Mouse (Mus musculus): ENCODE results near the gene Dynlt1c. TPM values are rescaled to one million over a fixed set of nuclear protein-coding genes. Genes with fewer than 3 reads are reported as not detected.
"Not testable (repeated sequence)": the region's sequence is repeated elsewhere in the genome, so short reads cannot be mapped to it uniquely, and the experiment has no call there.

Gene Dynlt1c
- polyA plus RNA-seq, 1 experiment from 2014 or later: 10.1 TPM

- H3K4me2 ChIP-seq; H3K27ac ChIP-seq; ATAC-seq; H3K36me3 ChIP-seq; H3K4me3 ChIP-seq; H3K9me3 ChIP-seq (replicated peaks); H3K27me3 ChIP-seq (replicated peaks); H3K9ac ChIP-seq; H3K4me1 ChIP-seq: not testable (repeated sequence)
- WGBS (ENCODE audit: insufficient replicate concordance): 82% methylated on average over 4 of the region's 4 CpGs
These were observed 44.2 kb downstream of the Dynlt1c start for GRCm38 (mm10) chr17:6645668-6646067.

DNA sequence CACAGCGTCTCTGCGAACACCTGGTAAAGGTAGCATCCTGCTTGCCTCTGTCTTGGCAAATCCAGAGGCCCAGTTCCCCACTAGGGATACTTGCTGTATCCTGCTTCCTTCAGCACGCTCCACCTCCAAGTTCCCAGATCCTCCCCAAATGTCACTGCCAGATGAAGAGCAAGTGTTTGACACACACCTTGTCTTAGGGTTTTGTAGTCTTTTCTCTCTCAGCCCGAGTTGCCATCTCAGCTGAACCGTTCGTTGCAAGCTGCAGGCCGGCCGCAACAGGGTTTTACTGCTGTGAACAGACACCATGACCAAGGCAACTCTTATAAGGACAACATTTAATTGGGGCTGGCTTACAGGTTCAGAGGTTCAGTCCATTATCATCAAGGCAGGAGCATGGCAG, 45.4 kb downstream of the Dynlt1c start:
- H3K36me3 ChIP-seq; ATAC-seq; H3K4me1 ChIP-seq; H3K4me2 ChIP-seq; H3K27me3 ChIP-seq (replicated peaks); H3K9ac ChIP-seq; H3K4me3 ChIP-seq; H3K27ac ChIP-seq; H3K9me3 ChIP-seq (replicated peaks): not testable (repeated sequence)
- WGBS (ENCODE audit: insufficient replicate concordance): 84% methylated on average over 8 of the region's 8 CpGs

DNA sequence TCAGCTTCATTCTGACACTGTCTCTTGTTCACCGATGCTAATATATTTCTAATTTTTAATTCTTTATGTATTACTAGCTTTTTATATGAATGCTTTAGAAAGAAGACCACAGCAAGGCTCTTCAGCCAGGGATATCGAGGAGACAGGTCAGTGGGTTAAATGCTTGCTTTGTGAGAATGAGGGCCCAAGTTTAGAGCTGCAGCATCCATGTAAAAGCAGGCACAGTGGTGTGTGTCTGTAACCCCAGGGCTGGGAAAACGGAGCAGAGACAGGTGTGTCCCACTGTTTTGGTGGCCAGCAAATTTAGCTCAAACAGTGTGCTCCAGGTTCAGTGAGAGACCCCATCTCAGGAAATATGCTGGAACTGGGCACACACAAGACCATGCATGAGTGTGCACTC, 46.0 kb downstream of the Dynlt1c start:
- WGBS (ENCODE audit: insufficient replicate concordance): 72% methylated on average over 3 of the region's 3 CpGs

GRCm38 (mm10) chr17:6650904-6651565, 49.6 kb downstream of the Dynlt1c start:
- ATAC-seq; H3K9me3 ChIP-seq (replicated peaks); H3K27me3 ChIP-seq (replicated peaks); H3K36me3 ChIP-seq; H3K4me2 ChIP-seq; H3K27ac ChIP-seq; H3K4me1 ChIP-seq; H3K9ac ChIP-seq; H3K4me3 ChIP-seq: not testable (repeated sequence)
- 87% methylated on average over 6 of the region's 7 CpGs for WGBS (ENCODE audit: insufficient replicate concordance)

More for the DNA sequence above, 46.0 kb downstream of the Dynlt1c start:
- ATAC-seq; H3K4me3 ChIP-seq; H3K27me3 ChIP-seq (replicated peaks); H3K9me3 ChIP-seq (replicated peaks); H3K4me2 ChIP-seq; H3K27ac ChIP-seq; H3K36me3 ChIP-seq; H3K4me1 ChIP-seq; H3K9ac ChIP-seq: not testable (repeated sequence)

DNA sequence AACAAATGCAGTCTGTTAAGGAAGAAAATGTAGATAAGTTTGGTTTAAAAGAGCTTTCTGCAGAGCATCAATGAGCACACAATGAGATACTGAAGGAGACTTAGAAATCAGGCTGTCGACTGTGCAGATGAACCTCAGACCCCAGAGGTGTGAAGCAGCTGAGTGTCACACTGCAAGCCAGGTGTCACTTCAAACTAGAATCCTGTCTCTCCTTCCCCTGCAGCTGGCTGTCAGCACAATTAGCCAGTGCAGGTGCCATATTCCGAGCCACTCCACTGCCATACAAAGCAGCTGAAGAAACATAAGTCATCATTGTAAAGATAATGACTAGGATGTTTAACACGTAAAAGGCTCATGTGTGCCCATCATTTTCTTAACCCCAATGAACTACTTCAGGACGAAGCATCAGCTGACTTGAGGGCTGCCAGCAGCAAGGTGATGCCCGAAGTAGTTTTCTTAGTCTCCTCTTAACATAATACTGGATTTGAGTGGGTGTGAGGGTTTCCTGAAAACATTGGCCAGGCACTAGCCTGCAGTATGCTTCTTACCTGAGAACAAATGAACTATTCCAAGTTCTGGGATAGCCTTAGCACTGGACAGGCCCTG, 52.0 kb downstream of the Dynlt1c start:
- H3K4me2 ChIP-seq; H3K9me3 ChIP-seq (replicated peaks); H3K4me3 ChIP-seq; H3K4me1 ChIP-seq; H3K36me3 ChIP-seq; H3K27ac ChIP-seq; ATAC-seq; H3K9ac ChIP-seq; H3K27me3 ChIP-seq (replicated peaks): not testable (repeated sequence)
- 77% methylated on average over 5 of the region's 5 CpGs for WGBS (ENCODE audit: insufficient replicate concordance)

DNA sequence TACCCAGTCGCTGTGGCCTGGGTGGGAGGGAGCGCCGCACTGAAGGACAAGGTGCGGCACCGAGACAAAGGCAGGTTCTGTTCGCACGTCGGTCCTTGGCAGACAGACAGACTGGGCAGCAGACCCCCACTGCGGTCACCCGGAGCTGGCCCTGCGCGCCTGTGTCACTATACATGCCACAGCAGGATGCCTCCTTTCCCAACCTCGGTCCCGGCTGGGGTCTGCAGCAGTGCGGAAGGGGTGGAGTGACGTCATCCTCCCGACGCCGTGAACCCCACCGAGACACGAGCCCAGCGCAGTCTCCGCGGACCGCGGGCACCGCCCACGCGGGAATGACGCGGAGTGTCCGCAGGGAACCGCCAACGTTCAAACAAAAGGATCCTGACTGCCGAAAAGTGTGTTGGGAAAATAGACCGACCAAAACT, 53.6 kb downstream of the Dynlt1c start:
- peak overlapping the region; percentile 81 for H3K4me2 ChIP-seq
- H3K9me3 ChIP-seq (replicated peaks); H3K36me3 ChIP-seq; H3K27me3 ChIP-seq (replicated peaks); H3K4me1 ChIP-seq: not testable (repeated sequence)
- peak overlapping the region; percentile 67 for H3K4me3 ChIP-seq
- ATAC-seq: peak; percentile 67
- peak overlapping the region; percentile 70 for H3K9ac ChIP-seq
- under 1% methylated on average over 36 of the region's 36 CpGs for WGBS (ENCODE audit: insufficient replicate concordance)
- H3K27ac ChIP-seq: peak overlapping the region; percentile 66

GRCm38 (mm10) chr17:6655567-6656281, 54.3 kb downstream of the Dynlt1c start, which contains the start of gene Dynlt1f:
Gene Dynlt1f, minus strand, starts transcription at chr17:6655900.
- ATAC-seq: peak; percentile 95
- Histone ChIP-seq H3K27ac (peak within 1 kb of the TSS; percentile 66), H3K4me3 (peak within 1 kb of the TSS; percentile 67), H3K9ac (peak within 1 kb of the TSS; percentile 70), H3K4me2 (peak within 1 kb of the TSS; percentile 81)
- WGBS (ENCODE audit: insufficient replicate concordance): 2% methylated on average over 26 of the region's 33 CpGs
- not testable (repeated sequence) for H3K4me1 ChIP-seq; H3K9me3 ChIP-seq (replicated peaks); H3K27me3 ChIP-seq (replicated peaks); H3K36me3 ChIP-seq

DNA sequence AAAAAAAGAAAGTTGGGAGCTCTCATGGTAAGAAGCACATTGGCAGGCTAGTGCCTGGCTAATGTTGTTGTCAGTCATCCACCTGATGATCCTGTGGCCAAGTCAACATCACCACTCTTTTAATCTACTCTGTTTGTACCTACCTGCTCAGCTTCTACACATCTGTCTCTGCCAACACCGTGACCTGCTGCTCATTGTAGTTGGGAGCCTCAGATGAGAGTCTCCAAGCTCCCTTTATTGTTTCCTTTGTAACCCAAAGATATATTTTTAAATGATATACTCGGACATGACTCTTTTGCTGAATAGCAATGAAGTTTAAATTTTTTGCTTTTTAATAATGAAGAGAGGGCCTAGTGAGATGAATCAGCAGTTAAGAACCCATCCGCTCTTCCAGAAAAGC, 55.0 kb downstream of the Dynlt1c start:
- not testable (repeated sequence) for H3K4me1 ChIP-seq; H3K9me3 ChIP-seq (replicated peaks); H3K27me3 ChIP-seq (replicated peaks); H3K36me3 ChIP-seq; H3K4me3 ChIP-seq; H3K9ac ChIP-seq; H3K4me2 ChIP-seq; H3K27ac ChIP-seq; ATAC-seq
- WGBS (ENCODE audit: insufficient replicate concordance): 83% methylated on average over 1 of the region's 3 CpGs

DNA sequence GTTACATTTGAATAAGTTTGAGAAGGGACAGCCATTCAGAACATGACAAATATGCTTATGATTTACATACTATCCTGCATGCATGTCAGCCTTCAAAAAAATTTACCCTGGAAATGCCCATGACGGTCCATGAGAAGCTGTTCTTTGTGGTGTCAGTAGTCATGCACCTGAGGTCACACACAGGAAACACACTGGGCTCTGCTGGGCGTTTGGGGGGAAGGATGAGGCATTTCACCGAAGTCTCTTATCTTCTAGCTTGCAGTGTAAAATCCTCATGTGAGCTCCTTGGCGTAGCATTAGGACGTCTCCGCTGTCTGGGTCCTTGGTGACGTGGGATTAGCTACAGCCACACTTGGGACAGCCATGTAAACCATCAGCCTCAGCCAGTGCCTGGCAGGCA, 57.3 kb downstream of the Dynlt1c start, which contains the start of gene Sytl3:
TSS of gene Sytl3 (plus strand) at position 293 of the 400 bp plus-strand sequence.
- WGBS (ENCODE audit: insufficient replicate concordance): 39% methylated on average over 6 of the region's 7 CpGs
- H3K4me2 ChIP-seq; H3K27ac ChIP-seq; H3K9ac ChIP-seq; H3K4me3 ChIP-seq; H3K36me3 ChIP-seq; H3K4me1 ChIP-seq; ATAC-seq; H3K27me3 ChIP-seq (replicated peaks); H3K9me3 ChIP-seq (replicated peaks): not testable (repeated sequence)

Other genes with a start within 250 kb of the Dynlt1c start
- gene Dynlt1b, start 171.6 kb upstream of the Dynlt1c start, polyA plus RNA-seq (2016; fragmentation: Nextera tagmentation; extraction: Ambion mirVana): 229 and 235 TPM in 2 replicates
- 103 and 105 TPM in 2 replicates for gene Dynlt1f, start 54.2 kb downstream of the Dynlt1c start, polyA plus RNA-seq (2016; fragmentation: Nextera tagmentation; extraction: Ambion mirVana)
- not detected in 2 replicates for gene Sytl3, start 57.4 kb downstream of the Dynlt1c start, polyA plus RNA-seq (2016; fragmentation: Nextera tagmentation; extraction: Ambion mirVana)
- 67.9 and 72.4 TPM in 2 replicates for gene Ezr, start 181.1 kb downstream of the Dynlt1c start, polyA plus RNA-seq (2016; fragmentation: Nextera tagmentation; extraction: Ambion mirVana)